Mouse (Mus musculus): Measurements from ENCODE around the gene Fam118a.

The Fam118a gene

GRCm38 (mm10) chr15:85072651-85073050 lies 43.9 kb downstream of the Fam118a start:
- no peak for DNase-seq (ENCODE audit: low spot score in 2 of 2)

GRCm38 (mm10) chr15:85085641-85086040 lies 56.9 kb downstream of the Fam118a start:
- DNase-seq (ENCODE audit: low spot score in 2 of 2): no peak

Data from cerebellum, postnatal 4 days (tissue).